Mouse (Mus musculus) lung, adult 2 months (tissue): ENCODE measurements around the gene Olfr281.

Source experiments
- CTCF ChIP-seq: fragments of 200-500 bp; IDR thresholded peaks from 2 replicates; pipeline ENCODE4 v1.5.1; 2011; ENCODE audit warnings: mild to moderate bottlenecking, low read length, control low read depth; ENCODE audit not compliant: insufficient read depth
- POLR2A ChIP-seq: fragments of 200-500 bp; IDR thresholded peaks from 2 replicates; pipeline ENCODE4 v1.6.1; 2011; ENCODE audit warnings: low read depth, mild to moderate bottlenecking, control low read depth, low read length, borderline replicate concordance; ENCODE audit errors: extremely low read depth

DNA sequence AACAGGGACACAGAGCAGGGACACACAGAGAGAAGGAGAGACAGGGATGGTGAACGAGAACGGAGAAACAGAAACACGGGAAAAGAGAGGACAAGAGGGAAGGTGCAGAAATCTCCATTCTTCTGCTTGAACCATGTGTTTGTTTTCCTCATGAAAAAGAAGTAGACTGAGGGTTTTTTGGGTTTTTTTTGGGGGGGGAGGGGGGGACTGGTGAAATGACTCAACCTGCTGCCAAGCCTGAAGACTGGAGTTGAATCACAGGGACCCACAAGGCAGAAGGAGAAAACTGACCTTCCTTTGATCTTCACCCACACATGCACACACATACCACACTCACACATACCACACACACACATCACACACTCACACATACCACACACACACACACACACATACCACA lies 50.9 kb downstream of the Olfr281 start:
- TF ChIP-seq CTCF (no peak), POLR2A (no peak)
